Mouse (Mus musculus): ENCODE results near the gene Gm15517. TPM values are rescaled to one million over a fixed set of nuclear protein-coding genes. Genes with fewer than 3 reads are reported as not detected.
A peak's percentile ranks its signal among the peaks of the same experiment; 100 is the strongest.

Gm15517 gene
- polyA plus RNA-seq, 1 experiment from 2014 or later, result not detected

DNA sequence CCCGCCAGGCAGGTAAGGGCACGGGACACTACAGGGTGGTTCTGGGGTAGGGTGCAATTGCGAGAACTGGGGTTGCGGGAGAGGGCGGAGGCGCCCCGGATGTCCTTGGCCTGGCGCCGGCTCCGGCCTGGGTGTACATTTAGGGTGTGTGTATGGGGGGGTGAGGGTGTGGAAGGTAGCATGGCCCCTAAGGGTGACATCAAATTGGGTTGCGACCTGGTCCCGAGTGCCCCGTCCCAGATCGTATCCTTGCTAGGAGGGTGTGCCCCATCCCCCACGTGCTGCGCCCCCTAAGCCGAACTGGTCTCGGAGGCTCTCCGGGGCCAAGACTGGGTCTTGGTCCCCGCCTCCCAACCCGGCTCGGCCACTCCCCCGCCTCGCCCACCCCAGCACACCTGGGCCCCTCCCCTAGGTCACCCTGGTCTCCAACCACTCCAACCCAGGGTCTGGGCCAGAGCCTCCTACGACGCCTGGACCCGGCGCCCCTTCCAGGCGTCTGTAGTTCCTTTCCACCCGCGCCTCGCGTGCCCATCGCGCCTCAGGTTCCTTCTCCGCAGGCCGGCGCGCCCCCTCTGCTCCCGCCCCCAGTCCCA, 49.1 kb downstream of the Gm15517 start:
- Histone ChIP-seq H3K4me2 (ENCODE audit: low read length) (peak overlapping the region; percentile 96), H3K4me3 (ENCODE audit: low read depth, low read length) (peak overlapping the region; percentile 60), H3K27ac (ENCODE audit: low read depth, low read length) (peak overlapping the region; percentile 76; the same call in 1 of the 2 replicates), H3K36me3 (ENCODE audit: control insufficient read depth, insufficient read depth, low read length) (peaks cover 22% of the 10 kb centered on the region), H3K9me3 (replicated peaks; ENCODE audit: control insufficient read depth, low read length) (no peaks in the 10 kb centered on the region), H3K27me3 (replicated peaks; ENCODE audit: control insufficient read depth, insufficient read depth, low read length) (no peaks in the 10 kb centered on the region), H3K9ac (ENCODE audit: low read length) (peak overlapping the region; percentile 74), H3K4me1 (ENCODE audit: control insufficient read depth, insufficient read depth, low read length) (peaks cover 7% of the 10 kb centered on the region)
- ATAC-seq (peak; percentile 18), DNase-seq (ENCODE audit: low spot score) (no peak)
- 1% methylated on average over 38 of the region's 40 CpGs for WGBS

- DNase-seq (ENCODE audit: low spot score), result peak; percentile 67
- peak overlapping the region; percentile 76; the same call in 1 of the 2 replicates for H3K27ac ChIP-seq (ENCODE audit: low read depth, low read length)
- ATAC-seq, result peak; percentile 62
- H3K4me3 ChIP-seq (ENCODE audit: low read depth, low read length), result peak overlapping the region; percentile 60
- no peaks in the 10 kb centered on the region for H3K9me3 ChIP-seq (replicated peaks; ENCODE audit: control insufficient read depth, low read length)
- WGBS, result under 1% methylated on average over 38 of the region's 38 CpGs
- H3K4me1 ChIP-seq (ENCODE audit: control insufficient read depth, insufficient read depth, low read length), result peaks cover 7% of the 10 kb centered on the region
- H3K27me3 ChIP-seq (replicated peaks; ENCODE audit: control insufficient read depth, insufficient read depth, low read length), result no peaks in the 10 kb centered on the region
- H3K36me3 ChIP-seq (ENCODE audit: control insufficient read depth, insufficient read depth, low read length), result peaks cover 22% of the 10 kb centered on the region
- H3K9ac ChIP-seq (ENCODE audit: low read length), result peak overlapping the region; percentile 74
- H3K4me2 ChIP-seq (ENCODE audit: low read length), result peak overlapping the region; percentile 96
Observed at GRCm38 (mm10) chr7:44310878-44311712, 49.8 kb downstream of the Gm15517 start.

Other genes starting within 250 kb of the Gm15517 start
- gene Klk1b26, start 249.3 kb upstream of the Gm15517 start, polyA plus RNA-seq (2014; fragmentation: Nextera tagmentation; extraction: Ambion mirVana), result not detected in 2 replicates
- not detected in 2 replicates for gene Klk1b27, start 209.2 kb upstream of the Gm15517 start, polyA plus RNA-seq (2014; fragmentation: Nextera tagmentation; extraction: Ambion mirVana)
- not detected in 2 replicates for gene Klk1b21, start 159.1 kb upstream of the Gm15517 start, polyA plus RNA-seq (2014; fragmentation: Nextera tagmentation; extraction: Ambion mirVana)
- gene Klk1b22, start 148.8 kb upstream of the Gm15517 start, polyA plus RNA-seq (2014; fragmentation: Nextera tagmentation; extraction: Ambion mirVana), result not detected in 2 replicates
- gene Klk1b16, start 124.7 kb upstream of the Gm15517 start, polyA plus RNA-seq (2014; fragmentation: Nextera tagmentation; extraction: Ambion mirVana), result not detected in 2 replicates
- not detected in 2 replicates for gene Klk1b24, start 73.2 kb upstream of the Gm15517 start, polyA plus RNA-seq (2014; fragmentation: Nextera tagmentation; extraction: Ambion mirVana)
- not detected in 2 replicates for gene Klk1b3, start 63.3 kb upstream of the Gm15517 start, polyA plus RNA-seq (2014; fragmentation: Nextera tagmentation; extraction: Ambion mirVana)
- gene Klk1b4, start 54.0 kb upstream of the Gm15517 start, polyA plus RNA-seq (2014; fragmentation: Nextera tagmentation; extraction: Ambion mirVana), result not detected in 2 replicates
- not detected in 2 replicates for gene Klk1b5, start 45.5 kb upstream of the Gm15517 start, polyA plus RNA-seq (2014; fragmentation: Nextera tagmentation; extraction: Ambion mirVana)
- not detected in 2 replicates for gene Klk1, start 36.1 kb upstream of the Gm15517 start, polyA plus RNA-seq (2014; fragmentation: Nextera tagmentation; extraction: Ambion mirVana)
- gene Gm36864, start 25.3 kb upstream of the Gm15517 start, polyA plus RNA-seq (2014; fragmentation: Nextera tagmentation; extraction: Ambion mirVana), result not detected in 2 replicates
- gene 1700028J19Rik, start 14.8 kb upstream of the Gm15517 start, polyA plus RNA-seq (2014; fragmentation: Nextera tagmentation; extraction: Ambion mirVana), result 1.9 and 2.4 TPM in 2 replicates
- 162 and 186 TPM in 2 replicates for gene 2410002F23Rik, start 14.7 kb upstream of the Gm15517 start, polyA plus RNA-seq (2014; fragmentation: Nextera tagmentation; extraction: Ambion mirVana)
- not detected in 2 replicates for gene Acp4, start 4.1 kb upstream of the Gm15517 start, polyA plus RNA-seq (2014; fragmentation: Nextera tagmentation; extraction: Ambion mirVana)
- 3.7 and 4.5 TPM in 2 replicates for gene Clec11a, start 45.5 kb downstream of the Gm15517 start, polyA plus RNA-seq (2014; fragmentation: Nextera tagmentation; extraction: Ambion mirVana)
- gene Shank1, start 48.8 kb downstream of the Gm15517 start, polyA plus RNA-seq (2014; fragmentation: Nextera tagmentation; extraction: Ambion mirVana), result 9.5 and 15.1 TPM in 2 replicates
- 19.0 and 25.3 TPM in 2 replicates for gene Syt3, start 122.7 kb downstream of the Gm15517 start, polyA plus RNA-seq (2014; fragmentation: Nextera tagmentation; extraction: Ambion mirVana)
- 0.63 and 0.86 TPM in 2 replicates for gene 1700008O03Rik, start 124.4 kb downstream of the Gm15517 start, polyA plus RNA-seq (2014; fragmentation: Nextera tagmentation; extraction: Ambion mirVana)
- 20.8 and 22.1 TPM in 2 replicates for gene Lrrc4b, start 167.6 kb downstream of the Gm15517 start, polyA plus RNA-seq (2014; fragmentation: Nextera tagmentation; extraction: Ambion mirVana)
- gene Aspdh, start 203.9 kb downstream of the Gm15517 start, polyA plus RNA-seq (2014; fragmentation: Nextera tagmentation; extraction: Ambion mirVana), result 5.3 TPM in 2 replicates
- 49.3 and 50.5 TPM in 2 replicates for gene Josd2, start 206.5 kb downstream of the Gm15517 start, polyA plus RNA-seq (2014; fragmentation: Nextera tagmentation; extraction: Ambion mirVana)
- gene Emc10, start 235.1 kb downstream of the Gm15517 start, polyA plus RNA-seq (2014; fragmentation: Nextera tagmentation; extraction: Ambion mirVana), result 147 and 154 TPM in 2 replicates
- 13.0 and 24.0 TPM in 2 replicates for gene Fam71e1, start 235.1 kb downstream of the Gm15517 start, polyA plus RNA-seq (2014; fragmentation: Nextera tagmentation; extraction: Ambion mirVana)

Measured in forebrain, embryonic 14.5 days (tissue).